Mouse (Mus musculus) frontal cortex, postnatal 36 days (tissue): Measurements from ENCODE around the gene Tmem89.

Experiments
- DNase-seq, 2 experiments: peaks; one replicate each; pipeline ENCODE4 v3.0.0; 2022; ENCODE audit warnings: low spot score in 2 of 2

Tmem89 gene

DNA sequence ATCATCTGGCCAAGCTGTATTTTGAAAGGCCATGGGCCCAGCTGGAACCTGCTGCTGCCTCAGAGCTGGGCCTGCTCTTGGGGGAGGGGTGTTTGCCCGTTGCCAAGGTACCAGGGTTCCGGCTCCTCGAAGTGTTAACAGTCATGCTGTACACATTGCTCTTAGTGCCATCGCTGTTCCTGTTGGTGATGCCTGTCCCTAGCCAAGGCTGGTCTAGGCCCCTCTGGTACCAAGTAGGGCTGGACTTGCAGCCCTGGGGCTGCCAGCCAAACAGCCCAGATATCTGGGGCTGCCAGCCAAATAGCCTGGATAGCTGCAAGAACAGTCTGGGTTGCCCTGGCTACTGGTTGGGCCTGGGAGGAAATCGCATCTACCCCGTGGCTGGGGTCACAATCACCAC lies at the start of gene Tmem89:
Gene Tmem89 (plus strand): TSS at position 129 of the 400 bp plus-strand sequence.
- DNase-seq = peak; percentile 33 to 63

DNA sequence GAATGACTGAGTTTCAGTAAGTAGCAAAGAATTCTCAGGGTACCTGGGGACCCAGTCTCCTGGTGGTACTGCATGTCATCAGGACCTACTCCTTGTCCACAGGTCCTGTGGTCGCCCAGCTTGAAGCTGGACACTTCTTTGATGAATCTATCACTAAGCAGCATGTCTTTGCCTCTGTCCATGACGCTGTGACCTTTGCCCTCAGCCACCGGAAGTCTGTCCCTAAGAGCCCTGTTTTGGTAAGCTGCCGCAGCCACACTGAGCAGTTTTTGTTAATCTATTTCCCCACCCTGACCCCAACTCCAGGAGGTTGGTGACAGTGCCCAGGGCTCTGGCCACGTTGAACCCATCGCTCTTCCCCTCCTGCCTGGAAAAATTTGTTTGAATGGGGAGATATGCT lies 2.1 kb upstream of the Tmem89 start:
- no peak for DNase-seq

DNA sequence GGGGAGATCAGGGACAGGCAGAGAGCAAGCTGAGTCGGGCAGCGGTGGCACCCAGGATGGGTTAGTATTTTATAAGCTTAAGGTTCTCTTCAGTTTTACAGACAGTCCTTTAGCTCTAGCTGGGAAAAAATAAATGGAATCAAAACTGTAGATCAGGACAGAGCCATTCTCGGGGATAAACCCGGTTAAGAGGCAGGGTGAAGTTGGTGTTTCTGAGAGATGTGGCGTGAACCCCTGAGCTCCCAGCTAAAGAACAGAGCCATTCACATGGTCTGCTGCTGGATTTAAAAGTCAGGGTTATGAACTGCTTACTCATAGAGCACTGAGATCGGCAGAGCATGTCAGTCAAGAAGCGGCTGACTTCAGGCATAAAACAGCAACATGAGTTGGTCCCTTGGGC lies 1.3 kb upstream of the Tmem89 start:
- DNase-seq = no peak

DNA sequence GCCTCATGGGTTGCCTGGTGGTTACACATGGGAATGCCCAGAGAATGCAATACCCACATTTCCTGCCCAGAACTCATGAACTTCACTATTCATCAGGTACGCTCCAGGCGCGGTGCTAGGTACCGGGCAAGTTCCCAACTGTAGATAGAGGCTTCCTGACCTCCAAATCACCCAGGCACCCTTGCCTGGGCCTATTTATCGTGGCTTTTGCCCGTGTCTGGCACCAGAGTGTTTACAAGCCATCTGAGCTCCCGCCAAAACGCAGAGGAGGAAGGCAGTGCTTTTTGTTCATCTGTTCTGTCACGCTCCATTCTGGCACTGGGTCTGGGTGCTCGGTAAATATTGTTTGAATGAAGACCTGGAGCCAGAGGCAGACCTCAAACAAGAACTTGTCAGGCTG lies 798 bp upstream of the Tmem89 start:
- no peak for DNase-seq

DNA sequence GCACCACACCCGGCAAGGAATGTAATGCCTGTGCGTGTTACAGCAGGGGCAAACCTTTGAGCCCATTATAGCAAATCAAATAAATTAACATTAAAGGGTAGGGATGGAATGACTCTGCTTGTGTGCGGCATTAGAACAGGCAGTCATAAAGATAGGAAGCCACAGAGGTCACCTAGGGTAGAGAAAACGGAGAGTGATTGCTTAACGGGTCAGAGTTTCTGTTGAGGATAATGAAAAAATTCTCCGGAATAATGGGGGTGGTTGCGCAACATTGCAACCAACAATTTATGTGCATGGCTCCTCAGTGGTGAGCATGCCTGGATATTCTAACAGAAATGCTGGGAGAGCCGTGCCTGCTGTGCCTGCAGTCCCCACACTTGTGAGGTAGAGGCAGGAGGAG lies 11.5 kb downstream of the Tmem89 start:
- no peak for DNase-seq

DNA sequence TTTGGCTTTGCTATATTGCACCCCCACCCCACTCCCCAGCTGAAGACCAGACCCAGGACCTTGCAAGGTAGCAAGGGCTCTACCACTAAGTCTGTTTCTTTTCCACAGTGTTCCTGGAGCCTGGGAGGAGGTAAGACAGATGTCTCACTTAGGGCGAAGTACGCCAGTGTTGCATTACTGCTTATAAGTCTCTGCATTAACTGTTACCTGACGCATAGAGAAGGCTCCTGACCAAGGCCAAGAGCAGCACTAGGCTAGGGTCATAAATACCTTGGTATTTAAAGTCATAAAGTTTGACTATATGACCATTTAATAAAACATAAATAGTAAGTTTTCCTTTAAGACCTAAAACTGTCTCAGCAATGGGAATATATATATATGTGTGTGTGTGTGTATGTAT lies 14.0 kb downstream of the Tmem89 start:
- DNase-seq = no peak

DNA sequence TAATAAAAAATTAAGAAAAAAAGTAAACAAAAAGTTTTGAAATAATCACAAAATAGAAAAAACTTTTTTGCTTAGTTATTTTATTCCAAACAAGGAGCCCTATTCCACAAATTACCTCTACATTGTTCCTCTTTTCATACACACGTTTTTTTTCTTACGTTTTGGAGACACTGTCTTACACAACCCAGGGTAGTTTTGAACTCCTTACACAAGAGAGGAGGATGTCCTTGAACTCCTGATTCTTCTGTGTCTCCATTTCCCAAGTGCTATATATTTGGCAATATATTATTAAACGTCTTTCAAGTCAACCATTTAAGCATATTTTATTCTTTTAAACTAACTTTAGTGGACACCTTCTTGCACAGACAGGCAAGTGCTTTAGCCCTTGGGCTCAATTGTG lies 21.6 kb downstream of the Tmem89 start:
- DNase-seq = no peak

DNA sequence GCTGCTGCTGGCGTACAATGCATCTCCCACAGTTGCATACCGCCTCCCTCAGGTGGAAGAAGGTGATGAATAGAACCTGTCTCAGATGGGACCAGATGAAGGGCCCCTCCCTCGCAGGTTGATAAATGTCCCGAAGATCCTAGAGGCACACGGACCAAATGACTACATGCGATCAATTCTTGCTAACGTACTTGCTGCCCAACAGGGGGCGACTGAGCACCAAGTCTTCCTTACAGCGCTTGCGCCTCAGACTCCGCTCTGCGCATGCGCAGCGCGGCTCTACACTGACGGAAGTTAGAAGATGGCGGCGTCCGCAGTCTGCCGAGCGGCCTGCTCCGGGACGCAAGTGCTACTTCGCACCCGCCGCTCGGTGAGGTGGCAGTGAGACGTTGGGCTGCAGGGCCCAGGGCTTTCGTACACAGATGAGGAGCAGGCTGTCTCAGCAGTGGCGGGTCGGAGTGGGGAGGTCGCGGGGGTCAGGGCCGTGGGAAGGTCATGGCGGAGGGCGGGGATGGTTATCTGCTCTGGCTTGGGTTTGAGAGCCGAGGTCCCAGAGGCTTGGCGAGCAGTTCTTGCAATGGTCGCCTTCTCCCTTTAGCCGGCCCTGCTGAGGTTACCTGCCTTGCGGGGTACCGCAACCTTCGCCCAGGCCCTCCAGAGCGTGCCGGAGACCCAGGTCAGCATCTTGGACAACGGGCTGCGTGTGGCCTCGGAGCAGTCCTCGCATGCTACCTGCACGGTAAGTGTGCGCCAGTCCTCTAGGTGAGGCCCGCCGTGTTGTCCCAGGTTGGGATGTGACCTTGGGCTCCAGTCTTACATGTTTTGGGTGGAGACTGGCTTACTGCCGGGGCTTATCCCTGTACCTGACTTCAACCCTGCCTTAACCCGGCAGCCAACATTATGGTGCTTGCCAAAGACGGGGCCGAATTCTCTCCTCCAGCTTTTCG lies 22.3 kb downstream of the Tmem89 start, which contains the start of gene Uqcrc1:
Gene Uqcrc1 (plus strand): TSS at position 216 of the 947 bp plus-strand sequence.
- DNase-seq = peak; percentile 92 to 94

DNA sequence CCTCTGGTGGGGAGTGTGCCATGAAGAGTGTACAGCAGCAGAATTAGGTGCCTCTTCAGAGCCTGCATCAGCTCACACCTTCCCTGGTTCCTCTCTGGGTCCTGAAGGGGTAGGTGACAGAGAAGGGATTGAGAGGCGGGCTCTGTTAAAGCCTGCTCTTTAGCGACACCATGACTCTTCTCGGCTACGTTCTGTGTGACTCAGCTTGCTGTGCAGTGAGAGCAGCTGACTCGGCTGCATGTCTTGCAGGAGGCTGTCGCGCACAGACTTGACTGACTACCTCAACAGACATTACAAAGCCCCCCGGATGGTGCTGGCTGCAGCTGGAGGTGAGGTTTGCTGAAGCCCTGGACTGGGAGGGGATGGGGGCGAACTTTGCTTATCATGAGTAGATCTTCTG lies 30.7 kb downstream of the Tmem89 start:
- peak in 1 of 2 experiments; percentile 20 for DNase-seq

DNA sequence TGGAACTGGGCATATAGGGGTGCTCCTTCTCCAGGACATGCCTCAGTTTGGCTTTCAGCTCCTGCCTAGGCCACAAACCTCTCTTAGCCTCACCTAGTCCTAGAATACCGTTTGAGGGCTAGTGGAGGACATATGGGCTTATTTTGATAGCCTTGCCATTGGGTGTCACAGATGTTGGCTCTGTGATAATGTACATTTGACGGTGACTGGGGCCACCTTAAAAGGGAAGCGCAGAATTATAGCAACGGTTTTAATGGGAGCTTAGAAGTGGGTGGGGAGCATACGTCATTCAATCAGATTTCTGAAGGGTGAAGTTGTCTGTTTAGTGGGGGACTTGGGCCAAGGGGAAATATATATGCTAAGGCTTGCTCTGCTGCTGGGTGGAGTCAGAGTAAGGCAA lies 31.2 kb downstream of the Tmem89 start:
- DNase-seq = no peak

DNA sequence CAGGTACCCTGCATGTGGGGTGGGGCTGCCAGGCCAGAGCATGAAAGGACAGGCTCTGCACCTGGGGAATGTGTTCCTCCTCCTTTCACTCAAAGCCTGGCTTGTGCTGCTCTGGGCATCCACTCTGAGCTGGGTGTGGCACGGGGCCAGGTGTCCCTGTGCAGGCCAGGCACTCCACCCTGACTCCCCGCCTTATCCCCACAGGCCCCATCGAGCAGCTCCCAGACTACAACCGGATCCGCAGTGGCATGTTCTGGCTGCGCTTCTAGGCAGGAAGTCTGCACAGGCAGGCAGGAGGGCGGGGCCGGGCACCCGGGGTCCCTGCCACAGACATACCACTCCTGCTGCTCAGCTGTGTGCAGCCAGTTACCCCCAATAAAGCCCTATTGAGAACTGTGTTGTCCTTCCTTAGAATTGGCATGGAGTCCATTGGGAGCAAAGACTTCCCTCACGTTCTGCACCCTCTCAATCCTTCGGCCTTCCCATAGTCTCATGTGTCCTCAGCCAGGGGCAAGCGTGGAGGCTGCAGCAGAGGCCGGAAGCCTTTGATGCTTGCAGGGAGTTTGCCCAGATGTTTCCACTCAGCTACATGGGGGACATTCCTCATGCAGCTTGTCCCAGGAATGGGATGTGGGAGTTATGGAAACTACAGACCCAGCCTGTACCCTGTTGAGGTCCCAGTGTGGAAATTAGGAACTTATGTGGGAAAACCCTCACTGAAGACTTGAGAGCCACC lies 35.0 kb downstream of the Tmem89 start:
- no peak for DNase-seq

DNA sequence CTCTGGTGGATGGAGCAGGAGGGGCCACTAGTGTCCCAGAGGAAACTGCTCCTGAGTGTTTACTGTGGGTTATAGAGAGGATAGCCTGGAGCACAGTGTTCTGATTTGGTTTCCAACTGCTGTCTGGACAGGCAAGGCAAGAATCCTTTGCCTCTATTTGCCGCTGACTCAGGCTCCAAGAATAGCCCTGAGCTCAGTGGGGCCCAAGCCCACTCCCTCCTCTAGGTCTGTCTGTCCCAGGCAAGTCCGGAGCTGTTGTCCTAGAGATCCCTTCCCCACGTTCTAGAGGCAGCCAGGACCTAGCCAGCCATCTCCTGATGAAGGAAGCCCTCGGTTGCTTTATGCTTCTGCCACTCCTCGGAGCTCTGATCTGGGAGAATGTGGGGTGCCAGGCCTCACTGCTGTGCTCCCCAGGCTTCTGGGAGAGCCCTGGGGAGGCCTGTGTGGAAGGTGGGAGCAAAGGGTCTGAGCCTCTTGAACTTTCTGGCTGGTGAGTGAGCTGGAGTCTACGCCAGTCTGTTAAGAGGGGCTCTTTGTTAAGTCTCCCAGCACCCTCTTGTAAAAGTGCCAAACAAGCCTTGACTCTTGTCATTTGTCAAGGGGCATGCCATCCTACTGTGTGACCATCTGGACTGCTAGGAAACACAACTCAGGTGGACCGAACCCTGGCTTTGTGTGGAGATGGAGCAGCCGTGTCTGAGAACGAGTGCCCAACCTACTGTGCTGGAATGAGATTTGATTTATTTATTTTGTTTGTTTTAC lies 35.7 kb downstream of the Tmem89 start:
- no peak for DNase-seq

DNA sequence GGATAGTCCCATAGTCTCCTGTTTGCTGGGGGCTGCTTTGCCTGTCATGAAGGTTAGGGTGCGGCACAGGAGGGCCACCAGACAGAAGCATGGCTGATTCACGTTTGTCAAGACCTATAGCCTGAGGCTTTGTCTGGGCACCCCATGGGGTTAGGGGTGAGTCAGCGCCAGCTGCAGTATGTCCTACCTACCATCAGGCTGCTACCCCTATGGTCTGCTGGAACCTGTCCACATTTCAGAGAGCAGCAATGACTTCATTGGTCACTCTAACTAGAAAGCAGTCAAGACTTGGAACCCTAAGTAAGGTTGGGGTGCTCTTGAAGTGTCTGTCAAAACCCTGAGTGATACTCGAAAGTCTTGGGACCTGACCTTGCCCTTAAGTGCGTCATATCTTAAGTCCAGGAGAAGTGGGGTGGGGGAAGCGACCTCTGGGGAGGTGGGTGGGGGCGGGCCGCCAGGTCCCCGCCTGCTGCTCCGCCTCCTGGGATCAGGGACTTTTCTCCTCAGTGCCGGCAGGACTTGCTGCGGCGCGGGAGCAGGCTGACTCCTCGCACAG lies 38.7 kb downstream of the Tmem89 start, which contains the start of gene Col7a1:
Gene Col7a1 (plus strand): TSS at position 506 of the 556 bp plus-strand sequence.
- DNase-seq = no peak

DNA sequence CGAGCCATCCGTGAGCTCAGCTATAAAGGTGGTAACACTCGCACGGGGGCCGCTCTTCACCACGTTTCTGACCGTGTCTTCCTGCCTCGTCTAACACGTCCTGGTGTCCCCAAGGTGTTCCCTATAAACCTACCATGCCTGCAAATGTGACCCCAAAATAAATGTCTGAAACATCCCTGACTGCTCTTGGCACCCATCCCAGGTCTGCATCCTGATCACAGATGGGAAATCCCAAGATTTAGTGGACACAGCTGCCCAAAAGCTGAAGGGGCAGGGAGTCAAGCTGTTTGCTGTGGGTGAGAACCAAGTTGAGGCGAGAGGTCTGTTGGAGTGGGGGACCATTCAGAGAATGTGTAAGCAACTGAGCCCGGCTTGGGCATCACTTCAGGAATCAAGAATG lies 40.8 kb downstream of the Tmem89 start:
- no peak for DNase-seq

DNA sequence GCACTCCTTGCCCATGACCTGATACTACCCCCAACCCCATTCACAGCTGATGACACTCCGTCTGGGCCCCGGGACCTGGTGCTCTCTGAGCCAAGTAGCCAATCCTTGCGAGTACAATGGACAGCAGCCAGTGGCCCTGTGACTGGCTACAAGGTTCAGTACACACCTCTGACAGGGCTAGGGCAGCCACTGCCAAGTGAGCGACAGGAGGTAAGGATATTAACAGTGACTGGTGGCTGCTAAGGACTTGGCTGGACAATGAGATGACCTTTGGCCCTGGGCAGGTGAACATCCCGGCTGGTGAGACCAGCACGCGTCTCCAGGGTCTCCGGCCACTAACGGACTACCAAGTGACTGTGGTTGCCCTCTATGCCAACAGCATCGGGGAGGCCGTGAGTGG lies 41.4 kb downstream of the Tmem89 start:
- no peak for DNase-seq

DNA sequence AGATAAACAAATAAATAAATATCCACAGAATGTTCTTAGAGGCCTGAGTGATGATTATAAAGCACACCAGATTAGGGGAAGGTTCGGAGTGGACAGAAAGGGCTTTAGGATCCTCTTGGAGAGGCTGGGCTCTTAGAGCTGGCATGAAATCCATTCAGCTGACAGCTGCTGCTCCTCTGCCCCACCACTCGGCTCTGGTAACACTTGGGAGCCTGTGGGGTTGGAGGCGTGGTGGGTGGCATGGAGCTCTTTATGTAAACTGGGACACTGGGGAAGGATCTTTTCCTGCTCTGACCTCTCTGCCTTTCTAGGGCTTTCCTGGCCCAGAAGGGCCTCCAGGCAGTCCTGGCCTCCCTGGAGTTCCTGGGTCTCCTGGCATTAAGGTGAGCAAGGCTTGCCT lies 49.2 kb downstream of the Tmem89 start:
- DNase-seq = no peak

DNA sequence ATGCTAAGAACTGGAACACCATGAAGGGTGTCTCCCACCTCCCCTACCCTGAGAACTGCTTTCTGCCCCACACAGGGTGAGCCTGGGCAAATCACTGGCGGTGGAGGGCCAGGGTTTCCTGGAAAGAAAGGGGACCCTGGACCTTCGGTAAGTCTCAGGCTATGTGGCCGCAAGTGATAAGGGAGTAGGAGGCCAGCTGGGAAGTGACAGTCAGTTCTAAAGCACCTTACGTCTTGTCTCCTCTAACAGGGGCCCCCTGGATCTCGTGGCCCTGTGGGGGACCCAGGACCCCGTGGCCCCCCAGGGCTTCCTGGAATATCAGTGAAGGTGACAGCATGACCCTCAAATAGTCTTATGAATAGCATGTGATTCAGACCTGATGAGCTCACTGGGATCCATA lies 49.9 kb downstream of the Tmem89 start:
- no peak for DNase-seq
